Mouse (Mus musculus): ENCODE measurements around the gene Etv6.

GRCm38 (mm10) chr6:134207391-134208179, 172.1 kb downstream of the Etv6 start:
- TF ChIP-seq CTCF (IDR thresholded peaks at IDR 0.05; ENCODE audit: low read depth, low read length): no peak
- no peak for TF ChIP-seq GATA1 (IDR thresholded peaks at IDR 0.05; ENCODE audit: borderline replicate concordance, low read length)

Measured in G1E (cell line).